ENCODE assay signal across 8 mouse cellular contexts in genomic region chr4:139336822-139337483, GRCm38 (mm10). TPM values are rescaled to one million over a fixed set of nuclear protein-coding genes. Genes with fewer than 3 reads are reported as not detected.
DNase-seq lines count a peak whose midpoint lies in the region; ATAC-seq and TF ChIP-seq lines count a peak whose summit lies in the region.

No protein-coding gene starts in this region.

- H3K9me3 ChIP-seq in ES-E14 (ENCODE audit: control insufficient read depth, insufficient read depth, low read depth, low read length), result no peaks in the 10 kb centered on the region
- no peaks in the 10 kb centered on the region for H3K9me3 ChIP-seq in heart, postnatal 0 days (replicated peaks; ENCODE audit: control insufficient read depth, low read length)

- H3K27me3 ChIP-seq in heart, postnatal 0 days (ENCODE audit: control insufficient read depth, insufficient read depth, low read length), result 0 out of 2 replicates have a peak, but pooled peaks cover 3% of the 10 kb centered on the region

- DNase-seq in ES-E14 (ENCODE audit: low read depth, low spot score), result peak; percentile 92
- peak; percentile 87 for DNase-seq in c-Kit-negative CD71-positive TER-119-positive erythroid progenitor cells, embryonic 14.5 days (ENCODE audit: low read depth, low spot score)
- peak; percentile 50 for DNase-seq in fibroblast of lung, adult 2 months (ENCODE audit: low read depth)
- DNase-seq in heart, postnatal 0 days (ENCODE audit: low spot score), result peak; percentile 84
- DNase-seq in kidney, postnatal 14 days, result peak; percentile 86
- peak; percentile 78 for DNase-seq in lung, adult 2 months
- DNase-seq in ovary, postnatal 10 days (ENCODE audit: low spot score), result peak; percentile 39
- peak; percentile 60 to 84 for DNase-seq in thymus, postnatal 10 days (ENCODE audit: low spot score in 2 of 2)

- peak; percentile 86 for ATAC-seq in heart, postnatal 0 days (ENCODE audit: insufficient read depth, low read depth)

- no peak for TF ChIP-seq EP300 in heart, postnatal 0 days (IDR thresholded peaks at IDR 0.05; ENCODE audit: low read depth)

- H3K4me1 ChIP-seq in ES-E14 (ENCODE audit: control insufficient read depth in 2 of 2, insufficient read depth in 2 of 2, low read length in 2 of 2, poor library complexity in 1 of 2), result peaks cover 3 to 8% of the 10 kb centered on the region in 2 experiments; a peak in 1 of 4 replicates
- 0 out of 2 replicates have a peak, but pooled peaks cover 7% of the 10 kb centered on the region for H3K4me1 ChIP-seq in heart, postnatal 0 days (ENCODE audit: control insufficient read depth, insufficient read depth)
- no peaks in the 10 kb centered on the region for H3K4me1 ChIP-seq in lung, adult 2 months (ENCODE audit: control insufficient read depth, insufficient read depth, low read length)

- H3K36me3 ChIP-seq in ES-E14 (ENCODE audit: control insufficient read depth, insufficient read depth, low read length, poor library complexity, severe bottlenecking), result no peaks in the 10 kb centered on the region
- no peaks in the 10 kb centered on the region for H3K36me3 ChIP-seq in heart, postnatal 0 days (replicated peaks; ENCODE audit: control insufficient read depth, insufficient read depth, low read length)

- peak overlapping the region; percentile 63 for H3K4me2 ChIP-seq in heart, postnatal 0 days (ENCODE audit: low read depth, low read length)

- H3K4me3 ChIP-seq in ES-E14 (ENCODE audit: insufficient read depth in 1 of 2, low read depth in 1 of 2, low read length in 2 of 2, poor library complexity in 1 of 2, severe bottlenecking in 1 of 2), result peak overlapping the region; percentile 36 to 48; a peak in 2 of 4 replicates
- H3K4me3 ChIP-seq in heart, postnatal 0 days (ENCODE audit: low read depth, low read length), result peak overlapping the region; percentile 30
- peak overlapping the region; percentile 3 for H3K4me3 ChIP-seq in lung, adult 2 months (replicated peaks; ENCODE audit: extremely low read depth, low read depth, low read length)

- peak; percentile 83 for TF ChIP-seq CTCF in heart, postnatal 0 days (IDR thresholded peaks at IDR 0.05; ENCODE audit: low read depth)
- peak; percentile 86 for TF ChIP-seq CTCF in lung, adult 2 months (IDR thresholded peaks at IDR 0.05; ENCODE audit: insufficient read depth, low read length)

- in situ Hi-C loops in ES-E14 (cut with MboI; ENCODE audit: low sequenced_read_pairs in 2 of 2, unreplicated experiment in 2 of 2), result no loop called here

- WGBS in heart, postnatal 0 days, result 18% methylated on average over 24 of the region's 24 CpGs
- WGBS in lung, adult 2 months, result 20% methylated on average over 24 of the region's 24 CpGs

- no peak overlapping the region for H3K27ac ChIP-seq in ES-E14 (ENCODE audit: insufficient read depth, low read depth, low read length, poor library complexity, severe bottlenecking)
- H3K27ac ChIP-seq in heart, postnatal 0 days (ENCODE audit: low read depth), result no peak overlapping the region

- TF ChIP-seq POLR2A in lung, adult 2 months (IDR thresholded peaks at IDR 0.05; ENCODE audit: borderline replicate concordance, extremely low read depth, low read depth, low read length), result no peak

- H3K9ac ChIP-seq in ES-E14 (ENCODE audit: insufficient read depth, low read depth, low read length, poor library complexity, severe bottlenecking), result peak overlapping the region; percentile 34; the same call in 1 of the 2 replicates
- H3K9ac ChIP-seq in heart, postnatal 0 days (replicated peaks; ENCODE audit: low read depth, low read length), result peak overlapping the region; percentile 34; the same call in 1 of the 2 replicates

TF ChIP-seq in ES-E14, 5 proteins besides CTCF, POLR2A, EP300 and RAD21:
- TF ChIP-seq MAFK (IDR thresholded peaks at IDR 0.05; ENCODE audit: insufficient read depth, low read depth, low read length) (no peak), ZC3H11A (IDR thresholded peaks at IDR 0.05; ENCODE audit: borderline replicate concordance, low read depth, low read length) (0 out of 2 replicates have a peak, but pooled peaks have one; percentile 11), HCFC1 (IDR thresholded peaks at IDR 0.05; ENCODE audit: borderline replicate concordance, insufficient read depth, low read length) (peak; percentile 37; the same call in 1 of the 2 replicates)

RNA-seq across cellular contexts. Expression of gene Mrto4, which starts 15.4 kb away (rescaled TPM):
- total RNA-seq in ES-E14 (2012; rRNA removed), result 290 and 318 TPM in 2 replicates
- total RNA-seq in heart, postnatal 0 days (2014; rRNA removed; ENCODE audit: low replicate concordance), result 31.3 and 43.4 TPM in 2 replicates
- polyA plus RNA-seq in heart, postnatal 0 days (2015; fragmentation: Nextera tagmentation; extraction: Ambion mirVana), result 41.5 and 45.1 TPM in 2 replicates
- 12.4 and 17.9 TPM in 2 replicates for polyA plus RNA-seq in lung, adult 2 months (2012; rRNA removed)

RNA-seq across cellular contexts. Expression of gene Emc1, which starts 15.4 kb away (rescaled TPM):
- total RNA-seq in ES-E14 (2012; rRNA removed), result 88.0 and 136 TPM in 2 replicates
- 41.5 and 48.4 TPM in 2 replicates for total RNA-seq in heart, postnatal 0 days (2014; rRNA removed; ENCODE audit: low replicate concordance)
- 24.0 and 25.3 TPM in 2 replicates for polyA plus RNA-seq in heart, postnatal 0 days (2015; fragmentation: Nextera tagmentation; extraction: Ambion mirVana)
- 38.3 and 42.7 TPM in 2 replicates for polyA plus RNA-seq in lung, adult 2 months (2012; rRNA removed)

RNA-seq across cellular contexts. Expression of gene Ubr4, which starts 15.5 kb away (rescaled TPM):
- total RNA-seq in ES-E14 (2012; rRNA removed), result 199 and 224 TPM in 2 replicates
- 80.6 and 120 TPM in 2 replicates for total RNA-seq in heart, postnatal 0 days (2014; rRNA removed; ENCODE audit: low replicate concordance)
- polyA plus RNA-seq in heart, postnatal 0 days (2015; fragmentation: Nextera tagmentation; extraction: Ambion mirVana), result 34.5 and 41.0 TPM in 2 replicates
- polyA plus RNA-seq in lung, adult 2 months (2012; rRNA removed), result 163 and 183 TPM in 2 replicates

RNA-seq across cellular contexts. Expression of gene Akr7a5, which starts 26.4 kb away (rescaled TPM):
- 24.7 and 27.2 TPM in 2 replicates for total RNA-seq in ES-E14 (2012; rRNA removed)
- 62.5 and 67.1 TPM in 2 replicates for total RNA-seq in heart, postnatal 0 days (2014; rRNA removed; ENCODE audit: low replicate concordance)
- polyA plus RNA-seq in heart, postnatal 0 days (2015; fragmentation: Nextera tagmentation; extraction: Ambion mirVana), result 65.3 and 66.4 TPM in 2 replicates
- polyA plus RNA-seq in lung, adult 2 months (2012; rRNA removed), result 30.9 and 32.4 TPM in 2 replicates

RNA-seq across cellular contexts. Expression of gene Pqlc2, which starts 26.4 kb away (rescaled TPM):
- 25.0 and 35.3 TPM in 2 replicates for total RNA-seq in ES-E14 (2012; rRNA removed)
- 6.8 and 20.6 TPM in 2 replicates for total RNA-seq in heart, postnatal 0 days (2014; rRNA removed; ENCODE audit: low replicate concordance)
- 7.7 and 8.3 TPM in 2 replicates for polyA plus RNA-seq in heart, postnatal 0 days (2015; fragmentation: Nextera tagmentation; extraction: Ambion mirVana)
- 28.1 and 34.0 TPM in 2 replicates for polyA plus RNA-seq in lung, adult 2 months (2012; rRNA removed)

Comparison
In these comparisons a context has a peak if more than half of its experiments do, and no peak if none do; other contexts are left out.
1. DNase-seq: peak in every context shown above with its lines; median percentile 92 in ES-E14; 87 in c-Kit-negative CD71-positive TER-119-positive erythroid progenitor cells, embryonic 14.5 days; 86 in kidney, postnatal 14 days; 84 in heart, postnatal 0 days; 78 in lung, adult 2 months; 72 in thymus, postnatal 10 days; 50 in fibroblast of lung, adult 2 months; 39 in ovary, postnatal 10 days.